Mouse (Mus musculus) intestine, postnatal 0 days (tissue): Measurements from ENCODE around the gene Gramd1a. TPM values are rescaled to one million over a fixed set of nuclear protein-coding genes. Genes with fewer than 3 reads are reported as not detected.

Experiments used
- ATAC-seq: fragments of 200-750 bp; cut with Nextera tagmentation; 2 replicates; pipeline ENCODE4 v1.8.0; 2017; ENCODE audit warnings: mild to moderate bottlenecking, moderate TSS enrichment, moderate library complexity
- H3K27ac ChIP-seq: fragments of 300-500 bp; sonication (generic); 2 replicates; pipeline ENCODE4 v1.5.1; 2014; ENCODE audit warnings: mild to moderate bottlenecking, low read depth, low read length, moderate library complexity
- H3K27me3 ChIP-seq: fragments of 300-500 bp; sonication (generic); replicated peaks from 2 replicates; pipeline ENCODE4 v1.6.1; 2014; ENCODE audit warnings: low read length, mixed read lengths; ENCODE audit not compliant: control insufficient read depth, insufficient read depth
- H3K36me3 ChIP-seq: fragments of 300-500 bp; sonication (generic); 2 replicates; pipeline ENCODE4 v1.6.1; 2014; ENCODE audit warnings: mild to moderate bottlenecking, moderate library complexity; ENCODE audit not compliant: control insufficient read depth, insufficient read depth
- H3K4me1 ChIP-seq: fragments of 300-500 bp; sonication (generic); replicated peaks from 2 replicates; pipeline ENCODE4 v1.6.1; 2014; ENCODE audit warnings: antibody characterized with exemption, low read length, mixed read lengths; ENCODE audit not compliant: control insufficient read depth, insufficient read depth
- H3K4me2 ChIP-seq: fragments of 300-500 bp; sonication (generic); replicated peaks from 2 replicates; pipeline ENCODE4 v1.6.1; 2014; ENCODE audit warnings: low read depth, mild to moderate bottlenecking, moderate library complexity
- H3K4me3 ChIP-seq: fragments of 300-500 bp; sonication (generic); 2 replicates; pipeline ENCODE4 v1.5.1; 2014; ENCODE audit warnings: low read depth, low read length
- H3K9ac ChIP-seq: fragments of 300-500 bp; sonication (generic); 2 replicates; pipeline ENCODE4 v1.6.1; 2014; ENCODE audit warnings: mild to moderate bottlenecking, low read depth, low read length
- H3K9me3 ChIP-seq: fragments of 300-500 bp; sonication (generic); 2 replicates; pipeline ENCODE4 v1.6.1; 2016; ENCODE audit warnings: mixed run types; ENCODE audit not compliant: control insufficient read depth
- CTCF ChIP-seq: sonication (generic); IDR thresholded peaks from 2 replicates; pipeline ENCODE4 v1.5.1; 2016; ENCODE audit warnings: low read depth, mild to moderate bottlenecking, control low read depth, antibody characterized with exemption, moderate library complexity
- WGBS: fragments of 180-500 bp; shearing (Covaris S2); extraction: QIAGEN DNeasy Blood & Tissue Kit; methylation state at CpG from one replicate; pipeline ENCODE4 v1.1.7; 2014; 5-methylcytosine and 5-hydroxymethylcytosine counted together
- polyA plus RNA-seq: library from polyadenylated mRNA; unstranded; fragments of >200 nt; fragmentation: Nextera tagmentation; extraction: Ambion mirVana; gene quantifications from 2 replicates; pipeline ENCODE4 v1.2.1, GENCODE M21; 2015

The Gramd1a gene
- polyA plus RNA-seq, 1 experiment from 2014 or later: 10.3 TPM

GRCm38 (mm10) chr7:31105061-31105768 is 50.5 kb downstream of the Gramd1a start:
- no peak overlapping the region for H3K4me3 ChIP-seq
- ATAC-seq: no peak
- H3K4me2 ChIP-seq: no peak overlapping the region
- no peaks in the 10 kb centered on the region for H3K9me3 ChIP-seq
- no peaks in the 10 kb centered on the region for H3K36me3 ChIP-seq
- no peak overlapping the region for H3K9ac ChIP-seq
- no peaks in the 10 kb centered on the region for H3K27me3 ChIP-seq
- H3K4me1 ChIP-seq: no peaks in the 10 kb centered on the region
- no peak overlapping the region for H3K27ac ChIP-seq
- peak; percentile 78 for TF ChIP-seq CTCF
- WGBS: 62% methylated on average over 15 of the region's 15 CpGs

GRCm38 (mm10) chr7:31100786-31101185 is 54.9 kb downstream of the Gramd1a start:
- no peaks in the 10 kb centered on the region for H3K27me3 ChIP-seq
- H3K27ac ChIP-seq: no peak overlapping the region
- TF ChIP-seq CTCF: no peak
- no peak overlapping the region for H3K9ac ChIP-seq
- H3K4me1 ChIP-seq: no peaks in the 10 kb centered on the region
- no peaks in the 10 kb centered on the region for H3K9me3 ChIP-seq
- WGBS: 66% methylated on average over 14 of the region's 14 CpGs
- H3K4me2 ChIP-seq: no peak overlapping the region
- no peaks in the 10 kb centered on the region for H3K36me3 ChIP-seq
- H3K4me3 ChIP-seq: no peak overlapping the region
- ATAC-seq: no peak

GRCm38 (mm10) chr7:31099612-31099982 is 56.1 kb downstream of the Gramd1a start:
- ATAC-seq: no peak
- Histone ChIP-seq H3K9me3 (no peaks in the 10 kb centered on the region), H3K27me3 (no peaks in the 10 kb centered on the region), H3K4me2 (no peak overlapping the region), H3K4me3 (no peak overlapping the region), H3K9ac (no peak overlapping the region), H3K4me1 (no peaks in the 10 kb centered on the region), H3K36me3 (no peaks in the 10 kb centered on the region), H3K27ac (no peak overlapping the region)
- peak; percentile 27; the same call in 1 of the 2 replicates for TF ChIP-seq CTCF
- WGBS: 84% methylated on average over 6 of the region's 6 CpGs

- 75% methylated on average over 22 of the region's 22 CpGs for WGBS
- H3K4me3 ChIP-seq: no peak overlapping the region
- no peak overlapping the region for H3K27ac ChIP-seq
- H3K9me3 ChIP-seq: no peaks in the 10 kb centered on the region
- no peak for ATAC-seq
- H3K27me3 ChIP-seq: no peaks in the 10 kb centered on the region
- H3K36me3 ChIP-seq: no peaks in the 10 kb centered on the region
- no peak overlapping the region for H3K4me2 ChIP-seq
- H3K4me1 ChIP-seq: no peaks in the 10 kb centered on the region
- no peak overlapping the region for H3K9ac ChIP-seq
- peak; percentile 39 for TF ChIP-seq CTCF
Measured at GRCm38 (mm10) chr7:31098697-31099611, 56.7 kb downstream of the Gramd1a start.

- Histone ChIP-seq H3K27me3 (no peaks in the 10 kb centered on the region), H3K4me1 (no peaks in the 10 kb centered on the region), H3K9ac (no peak overlapping the region), H3K36me3 (no peaks in the 10 kb centered on the region), H3K27ac (no peak overlapping the region), H3K9me3 (no peaks in the 10 kb centered on the region), H3K4me3 (no peak overlapping the region), H3K4me2 (peak overlapping the region; percentile 50)
- 44% methylated on average over 20 of the region's 20 CpGs for WGBS
- peak; percentile 71 for ATAC-seq
- TF ChIP-seq CTCF: peak; percentile 96
Measured at GRCm38 (mm10) chr7:31097583-31098248, 58.0 kb downstream of the Gramd1a start.
